Mouse (Mus musculus): ENCODE results near the gene Acadvl. TPM values are rescaled to one million over a fixed set of nuclear protein-coding genes. Genes with fewer than 3 reads are reported as not detected.

The Acadvl gene
- polyA plus RNA-seq, 1 experiment, result 36.0 TPM

- DNase-seq (ENCODE audit: low read depth), result peak; percentile 99
Observed at GRCm38 (mm10) chr11:69990850-69991691, 24.1 kb downstream of the Acadvl start, which contains the start of gene Gabarap. Gene Gabarap, plus strand, starts transcription at chr11:69991143.

DNA sequence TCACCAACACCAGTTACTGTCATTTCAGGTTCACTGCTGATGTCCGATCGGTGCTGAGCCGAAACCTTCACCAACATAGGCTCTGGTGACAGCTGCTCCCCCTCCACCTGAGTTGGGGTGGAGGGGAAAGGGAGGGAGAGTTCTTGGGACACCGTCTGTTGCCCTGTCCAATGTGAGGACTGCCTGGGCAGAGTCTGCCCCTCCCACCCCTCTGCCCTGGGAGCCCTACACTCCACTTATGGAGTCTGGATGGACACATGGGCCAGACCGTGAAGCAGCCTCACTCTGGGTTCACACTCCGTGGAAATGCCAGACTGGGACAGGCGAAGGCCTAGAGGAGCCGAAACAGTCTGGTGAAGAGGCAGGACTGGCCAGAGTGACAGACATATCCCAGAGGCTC, 25.3 kb downstream of the Acadvl start:
- no peak for DNase-seq (ENCODE audit: low read depth)

More at GRCm38 (mm10) chr11:69990850-69991691, 24.1 kb downstream of the Acadvl start, which contains the start of gene Gabarap:
- peak; percentile 26; the same call in 1 of the 2 replicates for TF ChIP-seq POLR2A (IDR thresholded peaks at IDR 0.05; ENCODE audit: borderline replicate concordance, extremely low read depth, insufficient read depth, insufficient read length, poor library complexity, severe bottlenecking)
- no peak for TF ChIP-seq CTCF (IDR thresholded peaks at IDR 0.05; ENCODE audit: borderline replicate concordance, extremely low read depth, insufficient read depth, insufficient read length)

DNA sequence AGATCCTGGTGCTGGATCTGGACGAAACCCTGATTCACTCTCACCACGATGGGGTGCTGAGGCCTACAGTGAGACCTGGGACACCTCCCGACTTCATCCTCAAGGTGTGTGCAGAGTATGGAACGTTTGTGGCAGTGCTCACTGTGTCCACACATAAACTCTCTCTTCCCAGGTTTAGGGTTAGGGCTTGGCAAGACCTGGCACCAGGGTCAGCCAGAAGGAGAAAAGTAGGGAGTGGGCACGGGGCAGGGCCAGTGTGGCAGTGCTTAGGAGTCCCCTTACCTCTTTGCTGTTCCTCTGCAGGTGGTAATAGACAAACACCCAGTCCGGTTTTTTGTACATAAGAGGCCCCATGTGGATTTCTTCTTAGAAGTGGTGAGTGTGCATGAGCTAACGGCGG, 30.8 kb downstream of the Acadvl start:
- TF ChIP-seq CTCF (IDR thresholded peaks at IDR 0.05; ENCODE audit: borderline replicate concordance, extremely low read depth, insufficient read depth, insufficient read length) (no peak), POLR2A (IDR thresholded peaks at IDR 0.05; ENCODE audit: borderline replicate concordance, extremely low read depth, insufficient read depth, insufficient read length, poor library complexity, severe bottlenecking) (no peak)

More for the DNA sequence above, 25.3 kb downstream of the Acadvl start:
- no peak for TF ChIP-seq POLR2A (IDR thresholded peaks at IDR 0.05; ENCODE audit: borderline replicate concordance, extremely low read depth, insufficient read depth, insufficient read length, poor library complexity, severe bottlenecking)
- TF ChIP-seq CTCF (IDR thresholded peaks at IDR 0.05; ENCODE audit: borderline replicate concordance, extremely low read depth, insufficient read depth, insufficient read length), result no peak

DNA sequence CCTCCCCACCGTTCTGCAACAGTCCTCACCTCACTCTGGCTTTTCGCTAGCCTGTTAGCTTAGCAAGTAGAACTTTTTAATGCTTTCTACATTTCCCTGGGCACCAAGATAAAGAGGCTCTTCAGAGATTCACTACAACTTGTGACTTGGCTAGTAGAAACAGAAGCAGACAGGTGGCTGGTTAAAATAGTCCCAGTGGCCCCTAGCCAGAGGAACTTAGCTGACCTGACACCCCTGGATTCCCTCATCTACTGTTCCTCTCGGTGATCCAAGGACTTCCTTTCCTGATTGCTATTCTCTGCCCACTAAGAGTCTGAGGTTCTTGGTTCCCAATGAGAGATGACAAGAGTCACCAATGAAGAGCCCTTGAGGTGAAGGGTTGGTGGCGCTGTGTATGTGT, 31.8 kb downstream of the Acadvl start:
- TF ChIP-seq POLR2A (IDR thresholded peaks at IDR 0.05; ENCODE audit: borderline replicate concordance, extremely low read depth, insufficient read depth, insufficient read length, poor library complexity, severe bottlenecking), result no peak
- no peak for TF ChIP-seq CTCF (IDR thresholded peaks at IDR 0.05; ENCODE audit: borderline replicate concordance, extremely low read depth, insufficient read depth, insufficient read length)
- no peak for DNase-seq (ENCODE audit: low read depth)

More for the DNA sequence above, 30.8 kb downstream of the Acadvl start:
- no peak for DNase-seq (ENCODE audit: low read depth)

DNA sequence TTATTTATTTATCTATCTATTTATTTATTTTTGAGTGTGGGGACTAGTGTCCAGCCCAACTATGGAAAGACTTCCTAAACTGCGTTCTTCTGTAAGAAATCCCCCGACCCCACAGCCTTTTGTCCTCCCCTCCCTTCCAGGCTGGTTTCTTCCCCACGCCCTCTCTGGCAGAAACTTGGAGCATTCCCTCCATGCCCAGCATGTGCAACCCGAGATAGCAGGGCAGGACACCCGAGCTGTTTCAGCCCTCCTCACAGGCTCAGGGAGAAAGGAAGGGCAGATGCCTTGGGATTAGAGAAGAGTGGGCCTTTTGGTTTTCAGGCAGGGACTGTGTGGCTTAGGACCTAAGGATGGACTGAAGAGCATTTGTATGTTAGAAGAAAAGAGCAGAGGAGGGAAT, 32.3 kb downstream of the Acadvl start:
- DNase-seq (ENCODE audit: low read depth), result no peak
- TF ChIP-seq POLR2A (IDR thresholded peaks at IDR 0.05; ENCODE audit: borderline replicate concordance, extremely low read depth, insufficient read depth, insufficient read length, poor library complexity, severe bottlenecking) (no peak), CTCF (IDR thresholded peaks at IDR 0.05; ENCODE audit: borderline replicate concordance, extremely low read depth, insufficient read depth, insufficient read length) (no peak)

DNA sequence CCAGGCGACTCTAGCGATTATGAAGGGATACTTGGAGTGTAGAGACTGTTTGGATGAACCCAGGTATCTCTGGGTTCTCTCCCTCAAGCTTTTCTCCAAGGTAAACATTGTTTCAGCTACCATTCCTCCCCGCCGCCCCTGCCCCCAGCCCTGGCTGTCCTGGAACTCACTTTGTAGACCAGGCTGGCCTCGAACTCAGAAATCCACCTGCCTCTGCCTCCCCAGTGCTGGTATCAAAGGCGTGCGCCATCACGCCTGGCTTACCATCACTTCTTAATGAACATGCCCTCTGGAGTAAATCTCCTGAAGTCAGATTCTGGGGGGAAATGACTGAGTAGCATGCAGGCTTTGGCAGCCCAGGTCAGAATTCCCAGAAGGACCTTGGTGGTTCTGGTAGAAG, 33.0 kb downstream of the Acadvl start, which contains the start of gene Elp5:
Gene Elp5, minus strand, starts transcription at position 293 of the 400 bp plus-strand sequence.
- no peak for DNase-seq (ENCODE audit: low read depth)
- TF ChIP-seq POLR2A (IDR thresholded peaks at IDR 0.05; ENCODE audit: borderline replicate concordance, extremely low read depth, insufficient read depth, insufficient read length, poor library complexity, severe bottlenecking), result no peak
- no peak for TF ChIP-seq CTCF (IDR thresholded peaks at IDR 0.05; ENCODE audit: borderline replicate concordance, extremely low read depth, insufficient read depth, insufficient read length)

DNA sequence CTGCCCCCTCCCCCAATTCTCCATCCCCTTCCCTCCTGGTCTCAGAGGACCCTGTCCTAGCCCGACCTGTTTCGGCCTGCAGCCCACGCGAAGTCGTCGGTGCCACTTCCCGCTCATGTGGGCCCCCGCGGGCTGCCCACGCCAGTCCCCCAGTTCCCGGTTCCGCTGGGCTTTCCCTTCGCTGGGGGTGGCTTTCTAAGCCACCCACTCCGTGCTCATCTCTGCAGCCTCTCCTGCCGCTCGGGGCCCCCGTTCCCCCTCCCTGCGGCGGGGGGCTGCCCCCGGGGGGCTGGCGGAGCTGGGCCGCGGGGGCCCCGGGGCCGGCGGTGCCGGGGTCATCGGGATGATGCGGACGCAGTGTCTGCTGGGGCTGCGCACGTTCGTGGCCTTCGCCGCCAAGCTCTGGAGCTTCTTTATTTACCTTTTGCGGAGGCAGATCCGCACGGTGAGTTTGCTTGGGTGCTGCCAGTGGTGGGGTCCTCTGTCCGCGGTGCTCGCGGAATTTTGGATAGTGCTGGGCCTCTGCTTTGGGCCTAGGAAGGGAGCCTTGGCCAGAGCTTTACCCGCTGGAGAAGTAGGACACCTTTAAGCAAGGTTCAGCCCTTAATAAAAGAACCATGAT, 34.0 kb downstream of the Acadvl start, which contains the start of gene Ctdnep1:
Gene Ctdnep1, plus strand, starts transcription at position 16 of the 622 bp plus-strand sequence.
- no peak for DNase-seq (ENCODE audit: low read depth)

DNA sequence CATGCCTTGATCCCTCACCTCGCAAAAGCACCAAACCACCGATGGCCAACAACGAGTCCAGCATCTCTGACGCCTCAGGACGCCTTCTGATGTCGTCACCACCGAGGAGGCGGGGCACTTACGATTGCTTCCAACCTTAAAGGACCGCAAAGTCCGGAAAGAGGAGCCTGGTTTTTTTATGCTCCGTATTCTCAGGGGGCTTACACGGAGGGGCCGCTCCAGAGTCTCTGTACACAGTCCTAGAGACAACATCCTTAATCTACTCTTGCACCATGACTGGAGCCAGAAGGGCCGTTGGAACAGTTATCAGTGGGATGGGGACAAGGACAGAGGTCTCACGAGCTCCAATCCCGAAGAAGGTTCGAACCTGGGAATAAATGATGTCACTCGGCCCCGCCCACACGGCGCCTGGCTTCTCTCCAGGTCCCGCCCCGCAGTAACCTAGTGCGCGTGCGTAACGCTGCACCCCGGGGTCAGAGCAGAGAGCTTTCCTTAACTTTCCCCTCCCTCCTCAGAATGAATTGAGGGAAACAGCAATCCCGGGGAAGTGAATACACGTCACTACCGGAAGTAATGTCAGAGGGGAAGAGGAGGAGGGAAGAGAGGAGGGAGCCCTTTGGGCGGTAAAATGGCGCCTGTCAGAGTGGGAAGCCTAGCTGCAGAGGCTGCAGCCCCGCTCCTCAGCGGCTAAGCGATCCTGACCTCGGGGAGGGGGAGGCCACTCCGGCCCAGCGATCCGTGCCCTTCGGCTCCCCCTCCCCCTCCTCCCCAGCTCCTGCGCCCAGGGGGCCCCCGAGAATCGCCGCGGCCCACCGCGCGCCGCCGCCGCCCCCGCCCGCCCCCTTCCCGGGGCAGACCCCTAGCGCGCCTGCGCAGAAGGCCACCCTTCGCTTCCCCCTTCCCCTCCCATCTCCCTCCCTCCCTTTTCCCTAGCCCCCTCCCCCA, 34.7 kb downstream of the Acadvl start:
- no peak for TF ChIP-seq CTCF (IDR thresholded peaks at IDR 0.05; ENCODE audit: borderline replicate concordance, extremely low read depth, insufficient read depth, insufficient read length)
- peak; percentile 91 for TF ChIP-seq POLR2A (IDR thresholded peaks at IDR 0.05; ENCODE audit: borderline replicate concordance, extremely low read depth, insufficient read depth, insufficient read length, poor library complexity, severe bottlenecking)
- DNase-seq (ENCODE audit: low read depth), result peak; percentile 100

More for the DNA sequence above, 34.0 kb downstream of the Acadvl start, which contains the start of gene Ctdnep1:
- TF ChIP-seq CTCF (IDR thresholded peaks at IDR 0.05; ENCODE audit: borderline replicate concordance, extremely low read depth, insufficient read depth, insufficient read length) (no peak), POLR2A (IDR thresholded peaks at IDR 0.05; ENCODE audit: borderline replicate concordance, extremely low read depth, insufficient read depth, insufficient read length, poor library complexity, severe bottlenecking) (no peak)

- DNase-seq (ENCODE audit: low read depth), result no peak
- TF ChIP-seq POLR2A (IDR thresholded peaks at IDR 0.05; ENCODE audit: borderline replicate concordance, extremely low read depth, insufficient read depth, insufficient read length, poor library complexity, severe bottlenecking) (no peak), CTCF (IDR thresholded peaks at IDR 0.05; ENCODE audit: borderline replicate concordance, extremely low read depth, insufficient read depth, insufficient read length) (no peak)
Observed at GRCm38 (mm10) chr11:69979827-69980195, 35.4 kb downstream of the Acadvl start.

DNA sequence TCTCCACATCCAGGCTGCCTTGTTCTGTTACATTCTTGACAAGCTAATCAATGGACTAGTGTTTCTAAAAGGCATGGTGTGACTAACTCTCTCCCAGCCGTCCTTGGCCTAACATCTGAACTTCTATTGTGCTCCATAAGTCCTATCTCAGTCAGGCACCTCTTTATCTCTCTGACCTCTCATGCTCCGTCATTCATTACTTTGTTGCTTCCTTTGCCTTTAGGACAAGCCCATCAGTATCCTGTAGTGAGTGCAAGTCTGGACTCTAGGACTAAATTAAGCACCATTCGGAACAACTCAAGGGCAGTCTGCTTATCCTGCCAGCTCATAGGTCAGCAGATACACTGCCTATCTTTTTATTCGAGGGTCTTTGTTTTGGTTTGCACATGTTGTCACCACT, 38.9 kb downstream of the Acadvl start:
- DNase-seq (ENCODE audit: low read depth), result no peak
- no peak for TF ChIP-seq POLR2A (IDR thresholded peaks at IDR 0.05; ENCODE audit: borderline replicate concordance, extremely low read depth, insufficient read depth, insufficient read length, poor library complexity, severe bottlenecking)
- no peak for TF ChIP-seq CTCF (IDR thresholded peaks at IDR 0.05; ENCODE audit: borderline replicate concordance, extremely low read depth, insufficient read depth, insufficient read length)

All from brain, embryonic 14.5 days (tissue).